In genomic region chr1:182412586-182413270, GRCm38 (mm10) we compare ENCODE assay signal across 11 mouse cellular contexts. TPM values are rescaled to one million over a fixed set of nuclear protein-coding genes. Genes with fewer than 3 reads are reported as not detected.
DNase-seq lines count a peak whose midpoint lies in the region; ATAC-seq lines count a peak whose summit lies in the region.
"Had no signal": no experiment of that assay in that cellular context is flagged by ENCODE, and none has a peak within 500 bp of the region (broad histone marks: within the 10 kb centered on the region; RNA-seq: fewer than 3 reads in every experiment).

No protein-coding gene starts in this region.

- H3K27me3 ChIP-seq in hindbrain, embryonic 15.5 days = no peaks in the 10 kb centered on the region
- H3K27me3 ChIP-seq in hindbrain, embryonic 10.5 days (ENCODE audit: insufficient read depth, poor library complexity, severe bottlenecking) = no peaks in the 10 kb centered on the region
- no peaks in the 10 kb centered on the region for H3K27me3 ChIP-seq in limb, embryonic 13.5 days
- H3K27me3 ChIP-seq: stomach, embryonic 15.5 days had no signal

- 0 out of 2 replicates have a peak overlapping the region, but pooled peaks have one; percentile 6 for H3K4me2 ChIP-seq in hindbrain, embryonic 15.5 days
- peak overlapping the region; percentile 39 for H3K4me2 ChIP-seq in limb, embryonic 13.5 days (replicated peaks)
- H3K4me2 ChIP-seq: stomach, embryonic 15.5 days had no signal

- WGBS in hindbrain, embryonic 15.5 days = 76% methylated on average over 7 of the region's 7 CpGs
- WGBS in hindbrain, embryonic 10.5 days = 87% methylated on average over 7 of the region's 7 CpGs
- WGBS in limb, embryonic 13.5 days = 34% methylated on average over 7 of the region's 7 CpGs

- no peak for DNase-seq in hindbrain, embryonic 10.5 days (ENCODE audit: low spot score)
- DNase-seq in A20 (ENCODE audit: low read depth, low spot score) = peak; percentile 55
- peak; percentile 36 for DNase-seq in adipocyte (ENCODE audit: low spot score)
- no peak for DNase-seq in cerebellum, adult 11-12 months
- DNase-seq in cerebellum, postnatal 25 days = no peak
- no peak for DNase-seq in frontal cortex, postnatal 25 days (ENCODE audit: low spot score in 2 of 2)
- DNase-seq: gastrocnemius, postnatal 10 days; lung, adult 2 months had no signal

- H3K36me3 ChIP-seq in hindbrain, embryonic 15.5 days = no peaks in the 10 kb centered on the region
- no peaks in the 10 kb centered on the region; the same call in 1 of the 2 replicates for H3K36me3 ChIP-seq in hindbrain, embryonic 10.5 days
- H3K36me3 ChIP-seq in limb, embryonic 13.5 days = no peaks in the 10 kb centered on the region; the same call in 1 of the 2 replicates
- H3K36me3 ChIP-seq: stomach, embryonic 15.5 days had no signal

- no peak overlapping the region for H3K4me3 ChIP-seq in hindbrain, embryonic 15.5 days
- H3K4me3 ChIP-seq in hindbrain, embryonic 10.5 days = no peak overlapping the region
- H3K4me3 ChIP-seq in limb, embryonic 13.5 days = no peak overlapping the region
- H3K4me3 ChIP-seq: stomach, embryonic 15.5 days had no signal

- no peak overlapping the region for H3K9ac ChIP-seq in hindbrain, embryonic 15.5 days
- H3K9ac ChIP-seq in limb, embryonic 13.5 days = no peak overlapping the region
- H3K9ac ChIP-seq: stomach, embryonic 15.5 days had no signal

- H3K4me1 ChIP-seq in hindbrain, embryonic 15.5 days (replicated peaks) = peaks cover 35% of the 10 kb centered on the region
- H3K4me1 ChIP-seq in hindbrain, embryonic 10.5 days (replicated peaks) = peaks cover 47% of the 10 kb centered on the region
- peaks cover 51% of the 10 kb centered on the region for H3K4me1 ChIP-seq in limb, embryonic 13.5 days

- no peaks in the 10 kb centered on the region for H3K9me3 ChIP-seq in hindbrain, embryonic 15.5 days
- no peaks in the 10 kb centered on the region for H3K9me3 ChIP-seq in hindbrain, embryonic 10.5 days
- H3K9me3 ChIP-seq in limb, embryonic 13.5 days = no peaks in the 10 kb centered on the region
- H3K9me3 ChIP-seq: stomach, embryonic 15.5 days had no signal

- ATAC-seq in hindbrain, embryonic 15.5 days (ENCODE audit: low FRiP score, low read depth) = no peak
- ATAC-seq in limb, embryonic 13.5 days (ENCODE audit: low FRiP score, low read depth) = no peak

- H3K27ac ChIP-seq in hindbrain, embryonic 15.5 days (replicated peaks) = no peak overlapping the region
- no peak overlapping the region for H3K27ac ChIP-seq in hindbrain, embryonic 10.5 days
- no peak overlapping the region for H3K27ac ChIP-seq in limb, embryonic 13.5 days
- H3K27ac ChIP-seq: stomach, embryonic 15.5 days had no signal

RNA-seq across cellular contexts. Expression of gene Trp53bp2, which starts 3.8 kb away (rescaled TPM):
- 18.1 and 18.9 TPM in 2 replicates for polyA plus RNA-seq in hindbrain, embryonic 15.5 days (2015; fragmentation: Nextera tagmentation; extraction: Ambion mirVana)
- polyA plus RNA-seq in hindbrain, embryonic 10.5 days (2016; fragmentation: Nextera tagmentation; extraction: Ambion mirVana) = 24.2 and 25.8 TPM in 2 replicates
- 25.0 and 25.1 TPM in 2 replicates for polyA plus RNA-seq in limb, embryonic 13.5 days (2015; fragmentation: Nextera tagmentation; extraction: Ambion mirVana)

Comparison
In these comparisons a context has a peak if more than half of its experiments do, and no peak if none do; other contexts are left out.
1. DNase-seq: peak in A20 (single experiment) and adipocyte (single experiment); none in hindbrain, embryonic 10.5 days (single experiment), cerebellum, adult 11-12 months (single experiment), cerebellum, postnatal 25 days (0 of 2) and frontal cortex, postnatal 25 days (0 of 2).